Mouse (Mus musculus) liver (tissue): ENCODE measurements at regions not wholly inside any gene's neighbourhood (a gene's known extent, or its start where the extent isn't known, plus 50 kb on each side); places are given as distances from the start of the nearest gene placed in this dataset.

Experiments
- DNase-seq: peaks from one replicate; pipeline ENCODE4 v3.0.0-alpha.2; 2020; ENCODE audit warnings: mixed read lengths

GRCm38 (mm10) chr4:47630006-47630405 lies 155.5 kb downstream of the Sec61b start:
- no peak for DNase-seq

GRCm38 (mm10) chr4:47630427-47630826 lies 156.0 kb downstream of the Sec61b start:
- no peak for DNase-seq

- no peak for DNase-seq
Measured at GRCm38 (mm10) chr4:47638876-47639494, 164.5 kb downstream of the Sec61b start.

GRCm38 (mm10) chr4:47645093-47645492 lies 170.6 kb downstream of the Sec61b start:
- no peak for DNase-seq

- DNase-seq: no peak
Measured at GRCm38 (mm10) chr4:47648701-47649100, 174.2 kb downstream of the Sec61b start.

GRCm38 (mm10) chr4:47649951-47650350 lies 175.5 kb downstream of the Sec61b start:
- DNase-seq: no peak

- DNase-seq: no peak
Measured at GRCm38 (mm10) chr4:47651521-47651920, 177.1 kb downstream of the Sec61b start.

- DNase-seq: no peak
Measured at GRCm38 (mm10) chr4:47653143-47653542, 178.7 kb downstream of the Sec61b start.

GRCm38 (mm10) chr4:47669519-47669918 lies 195.1 kb downstream of the Sec61b start:
- DNase-seq: no peak

- DNase-seq: no peak
Measured at GRCm38 (mm10) chr4:47670476-47670875, 196.0 kb downstream of the Sec61b start.

- no peak for DNase-seq
Measured at GRCm38 (mm10) chr4:47671362-47671761, 196.9 kb downstream of the Sec61b start.

GRCm38 (mm10) chr4:47681141-47681540 lies 206.7 kb downstream of the Sec61b start:
- DNase-seq: no peak

GRCm38 (mm10) chr4:47691207-47691606 lies 216.7 kb downstream of the Sec61b start:
- DNase-seq: no peak

- DNase-seq: no peak
Measured at GRCm38 (mm10) chr4:47692654-47693053, 218.2 kb downstream of the Sec61b start.

- no peak for DNase-seq
Measured at GRCm38 (mm10) chr4:47693221-47693620, 218.8 kb downstream of the Sec61b start.

GRCm38 (mm10) chr4:47697071-47697470 lies 222.6 kb downstream of the Sec61b start:
- no peak for DNase-seq

GRCm38 (mm10) chr4:47698514-47698913 lies 224.1 kb downstream of the Sec61b start:
- no peak for DNase-seq

GRCm38 (mm10) chr4:47698926-47699325 lies 224.5 kb downstream of the Sec61b start:
- no peak for DNase-seq

- no peak for DNase-seq
Measured at GRCm38 (mm10) chr4:47703501-47703900, 229.0 kb downstream of the Sec61b start.

GRCm38 (mm10) chr4:47704607-47705006 lies 230.1 kb downstream of the Sec61b start:
- DNase-seq: no peak

GRCm38 (mm10) chr4:47707966-47708365 lies 233.5 kb downstream of the Sec61b start:
- DNase-seq: no peak

- DNase-seq: no peak
Measured at GRCm38 (mm10) chr4:47713387-47713786, 238.9 kb downstream of the Sec61b start.

- no peak for DNase-seq
Measured at GRCm38 (mm10) chr4:47724331-47725004, 250.0 kb downstream of the Sec61b start.

GRCm38 (mm10) chr4:47725005-47725340 lies 250.5 kb downstream of the Sec61b start:
- no peak for DNase-seq
